ENCODE assay signal across 10 mouse cellular contexts in genomic region chr12:55573794-55574193, GRCm38 (mm10). TPM values are rescaled to one million over a fixed set of nuclear protein-coding genes. Genes with fewer than 3 reads are reported as not detected.
DNase-seq lines count a peak whose midpoint lies in the region; ATAC-seq and TF ChIP-seq lines count a peak whose summit lies in the region.
"Had no signal": no experiment of that assay in that cellular context is flagged by ENCODE, and none has a peak within 500 bp of the region (broad histone marks: within the 10 kb centered on the region; RNA-seq: fewer than 3 reads in every experiment).

No protein-coding gene starts in this region.

- 7% methylated on average over 6 of the region's 6 CpGs for WGBS in intestine, embryonic 15.5 days
- 11% methylated on average over 6 of the region's 6 CpGs for WGBS in intestine, embryonic 16.5 days
- 2% methylated on average over 6 of the region's 6 CpGs for WGBS in hindbrain, postnatal 0 days
- 3% methylated on average over 6 of the region's 6 CpGs for WGBS in midbrain, embryonic 16.5 days

- H3K4me3 ChIP-seq in intestine, embryonic 15.5 days (replicated peaks) = no peak overlapping the region
- H3K4me3 ChIP-seq in intestine, embryonic 16.5 days (ENCODE audit: low read length) = no peak overlapping the region
- no peak overlapping the region for H3K4me3 ChIP-seq in hindbrain, postnatal 0 days (ENCODE audit: low read length)
- no peak overlapping the region for H3K4me3 ChIP-seq in midbrain, embryonic 16.5 days (ENCODE audit: low read depth, low read length)
- H3K4me3 ChIP-seq: layer of hippocampus, adult 2 months had no signal

- TF ChIP-seq CTCF in hindbrain, postnatal 0 days (IDR thresholded peaks at IDR 0.05; ENCODE audit: low read depth) = no peak

- ATAC-seq in intestine, embryonic 15.5 days = peak; percentile 53; the same call in 1 of the 2 replicates
- no peak for ATAC-seq in intestine, embryonic 16.5 days
- ATAC-seq in hindbrain, postnatal 0 days = peak; percentile 53; the same call in 1 of the 2 replicates
- peak; percentile 67; the same call in 1 of the 2 replicates for ATAC-seq in midbrain, embryonic 16.5 days

- DNase-seq in embryo, embryonic 10 days (ENCODE audit: low spot score) = peak; percentile 64
- peak; percentile 42 for DNase-seq in hindbrain, postnatal 0 days (ENCODE audit: low spot score)
- no peak for DNase-seq in urinary bladder, postnatal 10 days (ENCODE audit: low spot score)
- no peak for DNase-seq in c-Kit-positive CD71-positive TER-119-positive erythroid progenitor cells, embryonic 14.5 days (ENCODE audit: low spot score)
- DNase-seq in ovary, adult 18-20 months (ENCODE audit: low spot score) = no peak
- DNase-seq: gastrocnemius, postnatal 14 days had no signal

- no peak overlapping the region for H3K9ac ChIP-seq in intestine, embryonic 15.5 days
- no peak overlapping the region for H3K9ac ChIP-seq in intestine, embryonic 16.5 days (ENCODE audit: low read depth, low read length)
- no peak overlapping the region for H3K9ac ChIP-seq in hindbrain, postnatal 0 days (replicated peaks; ENCODE audit: low read length)
- no peak overlapping the region for H3K9ac ChIP-seq in midbrain, embryonic 16.5 days (ENCODE audit: low read depth, low read length)

- H3K9me3 ChIP-seq in intestine, embryonic 15.5 days = no peaks in the 10 kb centered on the region
- no peaks in the 10 kb centered on the region for H3K9me3 ChIP-seq in intestine, embryonic 16.5 days (ENCODE audit: control insufficient read depth, low read length)
- no peaks in the 10 kb centered on the region for H3K9me3 ChIP-seq in hindbrain, postnatal 0 days (ENCODE audit: low read length)
- H3K9me3 ChIP-seq in midbrain, embryonic 16.5 days (replicated peaks; ENCODE audit: control insufficient read depth, low read length, poor library complexity, severe bottlenecking) = no peaks in the 10 kb centered on the region

- H3K36me3 ChIP-seq in intestine, embryonic 15.5 days = no peaks in the 10 kb centered on the region
- no peaks in the 10 kb centered on the region for H3K36me3 ChIP-seq in intestine, embryonic 16.5 days (ENCODE audit: control insufficient read depth, insufficient read depth, low read length)
- no peaks in the 10 kb centered on the region for H3K36me3 ChIP-seq in hindbrain, postnatal 0 days (ENCODE audit: insufficient read depth, low read length)
- H3K36me3 ChIP-seq in midbrain, embryonic 16.5 days (ENCODE audit: control insufficient read depth, insufficient read depth, low read length) = no peaks in the 10 kb centered on the region

- H3K27me3 ChIP-seq in intestine, embryonic 15.5 days (replicated peaks) = no peaks in the 10 kb centered on the region
- no peaks in the 10 kb centered on the region for H3K27me3 ChIP-seq in intestine, embryonic 16.5 days (replicated peaks; ENCODE audit: control insufficient read depth, insufficient read depth, low read length)
- H3K27me3 ChIP-seq in hindbrain, postnatal 0 days (ENCODE audit: insufficient read depth, low read length) = no peaks in the 10 kb centered on the region
- no peaks in the 10 kb centered on the region for H3K27me3 ChIP-seq in midbrain, embryonic 16.5 days (ENCODE audit: control insufficient read depth, insufficient read depth, low read depth, low read length)

- H3K27ac ChIP-seq in intestine, embryonic 15.5 days = no peak overlapping the region
- no peak overlapping the region for H3K27ac ChIP-seq in intestine, embryonic 16.5 days (ENCODE audit: low read length)
- no peak overlapping the region for H3K27ac ChIP-seq in hindbrain, postnatal 0 days
- no peak overlapping the region for H3K27ac ChIP-seq in midbrain, embryonic 16.5 days (ENCODE audit: low read length)
- H3K27ac ChIP-seq: layer of hippocampus, adult 2 months had no signal

- H3K4me1 ChIP-seq in intestine, embryonic 15.5 days (replicated peaks) = no peaks in the 10 kb centered on the region
- no peaks in the 10 kb centered on the region for H3K4me1 ChIP-seq in intestine, embryonic 16.5 days (ENCODE audit: control insufficient read depth, insufficient read depth, low read length)
- no peaks in the 10 kb centered on the region for H3K4me1 ChIP-seq in hindbrain, postnatal 0 days (ENCODE audit: insufficient read depth, low read length)
- H3K4me1 ChIP-seq in midbrain, embryonic 16.5 days (ENCODE audit: control insufficient read depth, insufficient read depth, low read length) = no peaks in the 10 kb centered on the region; the same call in 1 of the 2 replicates

- H3K4me2 ChIP-seq in intestine, embryonic 15.5 days (replicated peaks) = no peak overlapping the region
- H3K4me2 ChIP-seq in intestine, embryonic 16.5 days (ENCODE audit: low read depth, low read length) = no peak overlapping the region
- H3K4me2 ChIP-seq in hindbrain, postnatal 0 days (ENCODE audit: low read depth, low read length) = no peak overlapping the region
- H3K4me2 ChIP-seq in midbrain, embryonic 16.5 days (ENCODE audit: low read length) = no peak overlapping the region

RNA-seq across cellular contexts. Expression of gene Aldoart2, which starts 8.8 kb away (rescaled TPM):
- polyA plus RNA-seq in intestine, embryonic 15.5 days (2015; fragmentation: Nextera tagmentation; extraction: Ambion mirVana) = 0.09 TPM in 1 of 2 replicates, not detected in the other
- not detected in 2 replicates for polyA plus RNA-seq in intestine, embryonic 16.5 days (2015; fragmentation: Nextera tagmentation; extraction: Ambion mirVana)
- 0.10 TPM in 1 of 2 replicates, not detected in the other for total RNA-seq in hindbrain, postnatal 0 days (2014; rRNA removed)
- 0.16 and 0.20 TPM in 2 replicates for polyA plus RNA-seq in hindbrain, postnatal 0 days (2015; fragmentation: Nextera tagmentation; extraction: Ambion mirVana)
- polyA plus RNA-seq in midbrain, embryonic 16.5 days (2015; fragmentation: Nextera tagmentation; extraction: Ambion mirVana) = not detected in 2 replicates
- total RNA-seq: layer of hippocampus, adult 2 months had no signal

RNA-seq across cellular contexts. Expression of gene Insm2, which starts 25.4 kb away (rescaled TPM):
- 0.26 and 0.29 TPM in 2 replicates for polyA plus RNA-seq in intestine, embryonic 15.5 days (2015; fragmentation: Nextera tagmentation; extraction: Ambion mirVana)
- 0.06 and 0.11 TPM in 2 replicates for polyA plus RNA-seq in intestine, embryonic 16.5 days (2015; fragmentation: Nextera tagmentation; extraction: Ambion mirVana)
- 3.9 and 8.3 TPM in 2 replicates for total RNA-seq in hindbrain, postnatal 0 days (2014; rRNA removed)
- polyA plus RNA-seq in hindbrain, postnatal 0 days (2015; fragmentation: Nextera tagmentation; extraction: Ambion mirVana) = 2.5 and 2.7 TPM in 2 replicates
- 1.0 and 1.5 TPM in 2 replicates for polyA plus RNA-seq in midbrain, embryonic 16.5 days (2015; fragmentation: Nextera tagmentation; extraction: Ambion mirVana)
- total RNA-seq: gastrocnemius, postnatal 14 days had no signal

Comparison
In these comparisons a context has a peak if more than half of its experiments do, and no peak if none do; other contexts are left out.
1. DNase-seq: peak in embryo, embryonic 10 days (single experiment) and hindbrain, postnatal 0 days (single experiment); none in urinary bladder, postnatal 10 days (single experiment), c-Kit-positive CD71-positive TER-119-positive erythroid progenitor cells, embryonic 14.5 days (single experiment) and ovary, adult 18-20 months (single experiment).